Mouse (Mus musculus) G1E-ER4 (cell line): Measurements from ENCODE around the gene Klk12. TPM values are rescaled to one million over a fixed set of nuclear protein-coding genes. Genes with fewer than 3 reads are reported as not detected.

Source experiments
- GATA1 ChIP-seq: IDR thresholded peaks from one replicate; pipeline ENCODE4 v1.8.0; 2012; ENCODE audit warnings: low read length, inconsistent platforms
- polyA plus RNA-seq: library from polyadenylated mRNA; stranded (reverse); fragments of >175 nt; gene quantifications from 2 replicates; pipeline ENCODE4 v1.2.3, GENCODE M21; 2012

The Klk12 gene
- polyA plus RNA-seq, 1 experiment: not detected

DNA sequence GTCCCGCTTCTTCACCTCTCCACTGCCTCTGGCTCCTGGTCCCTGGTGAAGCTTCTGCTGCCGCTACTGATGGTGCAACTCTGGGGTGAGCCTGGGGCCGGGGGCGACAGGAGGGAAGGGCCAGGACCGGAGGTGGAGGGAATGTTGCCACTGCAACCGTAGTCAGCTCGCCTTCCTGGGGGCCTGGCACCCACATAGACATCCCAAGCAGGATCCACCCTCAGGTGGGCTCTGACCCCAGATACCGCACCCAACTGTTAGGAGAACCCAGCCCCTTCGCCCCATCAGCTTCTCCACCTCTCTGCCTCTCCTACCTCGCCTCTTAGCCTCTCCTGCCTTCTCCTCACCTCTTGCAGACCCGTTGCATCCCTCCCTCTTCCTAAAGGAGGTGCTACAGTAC is 12.8 kb downstream of the Klk12 start:
- no peak for TF ChIP-seq GATA1

DNA sequence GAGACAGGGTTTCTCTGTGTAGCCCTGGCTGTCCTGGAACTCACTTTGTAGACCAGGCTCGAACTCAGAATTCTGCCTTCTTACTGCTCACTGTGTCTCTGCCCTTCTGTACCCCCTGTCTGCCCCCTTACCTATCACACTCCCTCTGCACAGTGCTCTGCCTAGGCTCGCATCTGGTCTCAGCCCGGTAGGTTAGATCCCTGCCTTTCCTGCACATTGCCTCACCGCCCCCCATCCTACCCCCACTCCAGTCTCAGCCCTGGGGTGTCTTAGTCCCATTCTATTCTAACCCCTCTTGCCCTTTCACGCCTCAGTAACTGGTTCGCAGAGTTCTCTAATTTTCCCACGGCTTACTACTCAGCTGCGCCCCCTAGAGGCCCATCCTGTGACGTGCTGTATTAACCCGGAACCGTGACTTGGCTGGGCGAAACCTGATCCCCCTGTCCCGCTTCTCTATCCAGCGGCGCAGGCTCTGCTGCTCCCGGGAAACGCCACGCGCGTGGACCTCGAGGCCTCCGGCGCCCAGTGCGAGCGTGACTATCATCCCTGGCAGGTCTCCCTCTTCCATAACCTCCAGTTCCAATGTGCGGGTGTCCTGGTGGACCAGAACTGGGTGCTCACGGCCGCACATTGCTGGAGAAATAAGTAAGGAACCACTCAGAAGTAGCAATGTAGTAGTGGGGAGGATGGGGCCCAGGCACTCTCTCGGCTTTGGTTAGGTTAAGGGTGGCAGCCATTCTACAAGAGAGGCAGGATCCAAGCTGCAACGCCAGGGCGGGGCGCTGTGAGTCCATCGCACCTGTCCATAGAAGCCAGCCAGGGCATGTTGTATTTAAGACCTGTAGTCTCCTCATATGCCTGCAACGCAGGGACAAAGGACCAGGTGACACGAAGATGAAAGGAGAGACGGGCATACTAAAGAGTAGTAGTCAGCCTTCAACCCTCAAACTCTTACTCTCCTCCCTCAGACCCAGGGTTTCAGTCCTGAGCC is 13.9 kb downstream of the Klk12 start:
- TF ChIP-seq GATA1: no peak

DNA sequence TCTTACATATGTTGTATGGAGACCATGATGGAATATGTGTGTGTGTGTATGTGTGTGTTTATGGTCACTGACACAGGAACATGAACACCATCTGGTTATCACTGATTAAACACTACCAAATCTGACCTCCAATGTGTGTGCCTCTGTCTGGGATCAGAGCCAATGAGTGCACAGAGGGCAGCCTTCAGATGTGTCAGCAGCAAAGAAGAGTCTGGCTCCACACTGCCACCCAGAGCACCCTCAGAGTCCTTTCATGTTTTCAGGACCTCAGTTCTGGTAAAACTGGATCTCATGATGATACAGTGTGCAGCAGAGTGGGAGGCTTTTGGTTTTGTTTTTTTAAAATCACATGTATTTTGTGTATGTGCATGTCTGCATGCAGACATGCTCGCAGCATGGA is 16.6 kb downstream of the Klk12 start:
- TF ChIP-seq GATA1: no peak

DNA sequence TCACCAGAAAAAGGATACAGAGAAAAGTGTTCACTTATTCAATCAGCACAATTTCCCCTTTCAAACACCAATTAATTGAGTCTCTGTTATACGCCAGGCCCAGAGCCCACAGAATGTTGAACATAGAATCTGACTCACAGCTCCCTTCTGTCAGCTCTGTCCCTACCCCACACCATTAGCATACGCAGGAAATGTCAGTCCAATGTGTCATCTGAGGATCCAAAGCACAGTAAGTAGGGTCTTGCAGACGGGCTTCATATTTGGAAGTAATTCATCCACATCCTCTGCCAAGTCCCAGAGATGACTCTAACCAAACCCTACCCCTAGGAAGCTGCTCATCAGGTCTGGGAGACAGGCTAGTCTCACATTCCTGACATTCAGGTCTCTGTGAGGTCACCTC is 19.4 kb downstream of the Klk12 start:
- TF ChIP-seq GATA1: no peak

DNA sequence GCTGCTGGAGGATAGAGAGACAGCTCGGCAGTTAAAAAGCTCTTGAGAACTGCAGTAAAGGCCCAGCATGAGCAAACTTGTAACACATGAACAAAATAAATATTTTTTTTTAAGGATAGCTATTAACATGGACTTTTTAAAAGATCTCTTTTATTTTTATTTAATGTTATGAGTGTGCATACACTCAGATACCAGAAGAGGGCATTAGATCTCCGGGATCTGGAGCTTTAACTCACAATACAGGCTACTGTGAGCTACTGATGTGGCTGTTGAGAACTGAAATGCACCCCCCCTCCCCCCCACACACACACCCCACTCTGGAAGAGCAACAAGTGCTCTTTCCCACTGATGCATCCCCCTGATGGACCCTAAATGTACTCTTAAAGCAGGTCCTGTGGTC is 20.6 kb downstream of the Klk12 start:
- TF ChIP-seq GATA1: no peak

DNA sequence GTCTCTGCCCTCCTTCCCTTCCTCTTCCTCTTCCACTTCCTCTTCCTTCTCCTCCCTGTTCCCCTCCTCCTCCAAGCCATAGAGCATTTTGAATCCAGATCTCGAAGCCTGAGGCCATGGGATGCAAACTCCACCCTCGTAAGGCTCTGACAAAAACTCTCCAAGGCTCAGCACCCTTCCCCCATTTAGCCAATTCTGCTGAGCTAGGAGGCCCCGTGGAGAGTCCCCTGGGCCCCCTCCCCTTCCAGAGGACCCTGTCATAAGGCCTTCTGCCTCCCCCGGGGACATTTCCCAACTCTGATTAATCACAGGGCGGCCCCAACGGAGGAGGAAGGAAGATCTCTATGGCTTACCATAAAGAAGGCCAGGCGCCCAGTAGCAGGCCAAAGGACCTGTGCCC is 22.9 kb downstream of the Klk12 start, which contains the start of gene Klk9:
Klk9 (plus strand) TSS at position 301 of the 400 bp plus-strand sequence.
- no peak for TF ChIP-seq GATA1

DNA sequence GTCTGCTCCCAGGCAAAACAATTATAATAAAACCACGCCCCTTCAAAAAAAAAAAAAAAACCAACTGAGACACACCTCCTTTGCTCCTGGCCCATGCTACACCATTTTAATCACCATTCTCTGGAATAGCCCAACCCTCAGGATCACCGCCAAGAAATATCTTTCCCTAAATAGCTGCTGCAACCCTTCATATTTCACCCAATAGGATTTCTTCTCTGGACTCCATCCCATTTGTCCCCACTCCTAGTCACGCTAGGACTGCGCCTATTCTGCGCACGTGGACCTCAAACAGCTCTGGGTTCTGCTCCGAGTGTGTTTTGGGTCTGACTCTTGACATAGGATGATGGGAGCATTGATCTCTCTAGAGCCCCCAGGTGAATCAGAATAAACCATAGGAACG is 27.7 kb downstream of the Klk12 start:
- no peak for TF ChIP-seq GATA1

DNA sequence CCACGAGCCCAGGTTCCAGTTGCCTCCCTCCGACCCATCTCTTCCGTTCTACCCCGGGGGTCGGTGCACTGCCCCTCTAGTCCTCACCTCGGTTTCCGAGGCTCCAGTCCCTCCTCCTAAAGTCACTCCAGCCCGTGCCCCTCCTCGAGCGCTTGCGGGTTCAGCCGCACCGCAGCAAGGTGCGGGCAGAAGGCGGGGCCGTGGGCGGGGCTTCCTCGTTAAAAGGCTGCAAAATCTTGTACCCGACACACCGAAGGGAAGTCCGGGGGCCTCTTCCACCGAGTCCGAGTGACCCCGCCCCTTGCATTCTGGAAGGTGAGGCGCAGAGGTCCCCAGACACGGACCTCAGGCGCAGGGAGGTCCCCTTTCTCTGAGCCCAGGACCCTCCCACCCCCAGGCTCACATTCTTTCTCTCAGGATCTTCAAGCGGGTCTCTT is 28.7 kb downstream of the Klk12 start, which contains the start of gene Klk8:
Klk8 (plus strand) TSS at position 245 of the 437 bp plus-strand sequence.
- TF ChIP-seq GATA1: no peak

DNA sequence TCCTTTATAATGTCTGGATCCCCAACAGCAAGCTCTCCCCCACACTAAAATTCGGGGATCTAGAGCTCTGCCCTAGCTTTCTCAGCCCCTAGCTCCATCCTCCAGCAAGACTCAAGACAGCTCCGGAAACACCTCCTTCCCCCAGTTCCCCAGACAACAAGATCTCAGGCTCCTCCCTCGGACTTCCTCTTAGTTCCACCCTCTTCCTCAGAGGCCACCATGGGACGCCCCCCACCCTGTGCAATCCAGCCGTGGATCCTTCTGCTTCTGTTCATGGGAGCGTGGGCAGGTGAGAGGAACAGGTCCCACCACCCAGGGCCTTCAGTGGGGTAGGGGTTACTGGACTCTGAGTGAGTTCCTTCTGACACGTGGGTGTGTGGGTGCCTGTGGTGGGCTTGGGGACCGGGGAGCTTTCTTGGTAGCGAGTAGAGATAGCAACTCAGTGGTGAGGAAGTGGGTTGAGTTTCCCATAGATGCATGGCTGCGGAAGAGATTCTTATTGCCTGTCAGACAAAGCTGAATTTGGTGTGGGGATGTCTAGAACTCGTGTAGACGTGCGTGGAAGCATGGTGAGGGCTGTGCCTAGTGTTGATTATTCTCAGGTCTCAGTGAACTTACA is 29.3 kb downstream of the Klk12 start:
- no peak for TF ChIP-seq GATA1

DNA sequence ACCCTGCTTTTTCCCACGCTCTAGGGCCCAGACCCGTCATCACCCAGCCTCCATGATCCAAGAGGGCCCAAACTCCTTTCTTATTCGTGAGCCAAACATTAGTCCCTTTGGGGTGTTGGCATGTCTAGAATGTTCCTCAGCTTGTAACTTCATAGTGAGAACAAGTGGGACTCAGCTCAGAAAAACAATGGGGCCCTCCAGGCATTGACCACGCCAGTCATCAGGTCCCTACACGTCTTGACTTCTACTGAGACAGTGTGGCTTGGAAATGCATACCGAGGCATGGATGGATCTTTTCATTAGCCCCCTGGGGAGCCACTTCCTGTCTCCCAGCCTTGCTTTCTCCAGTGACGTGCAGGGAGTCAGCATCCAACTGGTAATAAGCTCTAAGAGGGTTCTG is 31.2 kb downstream of the Klk12 start:
- no peak for TF ChIP-seq GATA1

DNA sequence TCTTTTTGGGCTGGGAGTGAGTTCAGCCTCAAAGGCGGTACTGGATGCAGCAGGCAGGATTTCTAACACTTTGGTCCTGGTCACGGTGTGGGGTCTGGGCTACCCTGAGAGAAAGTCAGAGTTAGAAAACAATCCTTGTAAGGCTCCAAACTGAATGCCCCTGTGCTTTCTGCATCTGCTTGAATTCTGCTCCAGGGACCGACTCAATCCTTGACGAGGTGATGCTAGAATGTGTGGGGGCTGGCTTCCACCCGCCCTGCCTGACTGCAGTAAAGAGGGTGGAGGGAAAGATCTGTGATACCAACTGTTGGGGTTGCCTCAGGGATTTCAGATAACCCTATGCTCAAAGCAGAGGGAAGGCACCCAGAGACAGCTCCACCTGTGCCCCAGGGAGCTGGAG is 42.3 kb downstream of the Klk12 start, which contains the start of gene Klk7:
Klk7 (plus strand) TSS at position 301 of the 400 bp plus-strand sequence.
- no peak for TF ChIP-seq GATA1

DNA sequence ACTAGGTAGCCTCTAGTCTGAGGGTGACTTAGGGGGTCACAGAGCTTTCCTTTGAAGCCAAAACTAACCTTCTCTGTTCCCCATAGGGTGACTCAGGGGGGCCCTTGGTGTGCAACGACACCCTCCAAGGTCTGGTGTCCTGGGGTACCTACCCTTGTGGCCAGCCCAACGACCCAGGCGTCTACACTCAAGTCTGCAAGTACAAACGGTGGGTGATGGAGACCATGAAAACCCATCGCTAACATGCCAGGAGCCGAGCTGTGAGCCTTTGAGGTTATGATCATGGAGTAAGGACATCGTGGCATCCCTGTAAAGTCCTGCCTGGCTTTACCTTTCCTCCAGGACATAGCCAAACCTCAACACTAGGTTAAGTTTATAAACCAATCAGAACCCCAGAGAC is 46.5 kb downstream of the Klk12 start:
- TF ChIP-seq GATA1: no peak

DNA sequence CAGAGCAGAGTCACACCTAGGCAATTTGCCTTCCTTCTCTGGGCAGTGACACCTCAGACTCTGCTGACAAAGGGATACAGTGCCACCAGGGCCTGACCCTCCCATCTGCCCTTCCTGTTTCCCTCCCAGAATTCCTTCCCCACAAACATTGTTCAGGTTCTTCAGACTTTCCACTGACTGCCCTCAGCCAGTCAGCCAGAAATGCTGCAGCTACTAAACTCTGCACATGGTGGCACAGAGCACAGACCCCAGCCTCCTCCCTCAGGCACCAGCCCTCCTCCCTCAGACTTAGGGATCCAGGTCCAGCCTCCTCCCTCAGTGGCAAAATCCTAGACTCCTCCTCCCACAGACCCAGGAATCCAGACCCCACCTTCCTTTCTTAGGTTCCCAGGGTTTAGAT is 48.0 kb downstream of the Klk12 start:
- no peak for TF ChIP-seq GATA1

DNA sequence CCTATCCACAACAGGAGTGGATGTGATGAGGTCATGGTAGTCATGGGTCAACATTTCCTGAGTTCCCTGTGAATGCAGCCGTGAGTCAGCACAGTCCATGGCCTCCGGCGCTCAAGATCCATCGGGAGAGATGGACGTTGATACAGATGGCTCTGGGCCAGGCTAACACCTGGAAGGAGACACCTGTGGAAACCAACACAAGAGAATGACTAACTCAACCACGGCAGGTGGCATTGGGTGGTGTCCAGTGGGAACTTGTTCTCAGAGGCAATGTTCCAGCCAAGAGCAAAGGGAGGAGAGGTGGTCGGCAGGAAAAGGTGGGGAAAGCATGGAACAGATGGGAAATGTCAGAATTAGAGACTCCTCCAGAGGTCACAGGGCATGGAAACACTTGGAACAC is 52.9 kb downstream of the Klk12 start:
- no peak for TF ChIP-seq GATA1

Other genes starting within 250 kb of the Klk12 start
- gene Cd33, start 224.5 kb upstream of the Klk12 start, polyA plus RNA-seq: not detected in 2 replicates
- gene Zfp658, start 206.6 kb upstream of the Klk12 start, polyA plus RNA-seq: 0.09 and 0.15 TPM in 2 replicates
- gene Zfp719, start 189.3 kb upstream of the Klk12 start, polyA plus RNA-seq: 0.09 and 0.12 TPM in 2 replicates
- gene Zfp819, start 161.7 kb upstream of the Klk12 start, polyA plus RNA-seq: not detected in 2 replicates
- gene Ceacam18, start 134.2 kb upstream of the Klk12 start, polyA plus RNA-seq: not detected in 2 replicates
- not detected in 2 replicates for gene Siglece, start 108.7 kb upstream of the Klk12 start, polyA plus RNA-seq
- 25.2 and 33.9 TPM in 2 replicates for gene Ctu1, start 96.9 kb upstream of the Klk12 start, polyA plus RNA-seq
- gene Klk14, start 78.5 kb upstream of the Klk12 start, polyA plus RNA-seq: not detected in 2 replicates
- not detected in 2 replicates for gene Klk13, start 56.3 kb upstream of the Klk12 start, polyA plus RNA-seq
- not detected in 2 replicates for gene Klk11, start 5.7 kb downstream of the Klk12 start, polyA plus RNA-seq
- not detected in 2 replicates for gene Klk10, start 12.1 kb downstream of the Klk12 start, polyA plus RNA-seq
- not detected in 2 replicates for gene Klk9, start 23.0 kb downstream of the Klk12 start, polyA plus RNA-seq
- not detected in 2 replicates for gene Klk8, start 28.7 kb downstream of the Klk12 start, polyA plus RNA-seq
- gene Klk7, start 42.4 kb downstream of the Klk12 start, polyA plus RNA-seq: not detected in 2 replicates
- not detected in 2 replicates for gene Klk6, start 55.6 kb downstream of the Klk12 start, polyA plus RNA-seq
- not detected in 2 replicates for gene Klk5, start 73.1 kb downstream of the Klk12 start, polyA plus RNA-seq
- gene Klk4, start 112.3 kb downstream of the Klk12 start, polyA plus RNA-seq: not detected in 2 replicates
- not detected in 2 replicates for gene Klk15, start 164.8 kb downstream of the Klk12 start, polyA plus RNA-seq
- gene Klk1b8, start 181.8 kb downstream of the Klk12 start, polyA plus RNA-seq: not detected in 2 replicates
- gene Klk1b1, start 197.9 kb downstream of the Klk12 start, polyA plus RNA-seq: not detected in 2 replicates
- gene Klk1b9, start 207.2 kb downstream of the Klk12 start, polyA plus RNA-seq: not detected in 2 replicates
- gene Klk1b11, start 227.0 kb downstream of the Klk12 start, polyA plus RNA-seq: not detected in 2 replicates
- gene Klk1b26, start 243.3 kb downstream of the Klk12 start, polyA plus RNA-seq: not detected in 2 replicates